Mouse (Mus musculus) Muller cell, postnatal 12 days (primary cell): ENCODE results near the gene Shc2.

Experiments
- DNase-seq: peaks from one replicate; pipeline ENCODE4 v3.0.0-alpha.2; 2015; ENCODE audit errors: inconsistent ontology term

The Shc2 gene

DNA sequence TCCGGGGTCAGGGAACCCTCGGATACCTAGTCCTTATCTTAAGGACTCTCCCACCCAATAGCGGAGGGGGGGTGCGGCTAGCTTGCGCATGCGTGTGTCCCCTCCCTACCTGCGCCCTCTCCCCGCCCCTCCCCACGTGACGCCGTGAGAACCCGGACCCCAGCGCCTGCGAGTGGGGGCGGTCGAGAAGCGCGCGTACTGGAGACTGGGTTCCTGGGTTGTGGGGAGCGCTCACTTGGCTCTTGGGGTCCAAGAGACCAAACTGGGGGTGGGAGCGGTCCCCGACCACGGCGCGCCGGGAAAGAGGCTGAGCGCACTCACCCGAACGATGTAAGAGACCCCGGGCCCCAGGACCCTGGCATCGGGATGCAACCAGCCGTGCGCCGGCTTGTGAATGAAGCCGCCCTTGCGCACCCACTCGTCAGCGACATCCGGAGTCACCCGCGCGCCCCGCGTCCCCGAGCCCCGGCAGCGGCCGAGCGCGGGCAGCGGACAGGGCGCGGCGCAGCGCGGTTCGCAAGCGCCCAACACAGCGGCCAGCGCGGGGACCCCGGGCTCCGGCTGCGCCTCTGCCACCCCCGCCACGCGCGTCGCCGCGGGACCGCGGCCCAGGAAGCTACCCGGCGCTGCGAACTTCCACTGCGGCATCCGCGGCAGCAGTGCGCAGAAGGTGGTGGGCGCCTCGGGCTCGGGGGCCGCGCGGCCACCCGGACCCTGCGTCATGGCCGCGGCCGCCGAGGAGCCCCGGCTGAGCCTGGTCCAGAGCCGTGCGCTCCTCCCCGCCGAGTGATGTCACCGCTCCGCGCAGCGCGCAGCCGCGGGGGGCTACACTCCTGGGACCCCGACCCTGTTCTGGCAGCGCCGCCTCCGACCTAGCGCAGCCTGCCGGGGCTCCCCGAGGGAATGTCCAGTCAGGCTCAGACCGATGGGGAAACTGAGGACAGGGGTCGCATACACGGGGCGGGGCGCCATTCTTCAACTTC is at the start of gene Shc2:
TSS of gene Shc2 (minus strand) at position 791 of the 983 bp plus-strand sequence.
- peak; percentile 49 for DNase-seq

DNA sequence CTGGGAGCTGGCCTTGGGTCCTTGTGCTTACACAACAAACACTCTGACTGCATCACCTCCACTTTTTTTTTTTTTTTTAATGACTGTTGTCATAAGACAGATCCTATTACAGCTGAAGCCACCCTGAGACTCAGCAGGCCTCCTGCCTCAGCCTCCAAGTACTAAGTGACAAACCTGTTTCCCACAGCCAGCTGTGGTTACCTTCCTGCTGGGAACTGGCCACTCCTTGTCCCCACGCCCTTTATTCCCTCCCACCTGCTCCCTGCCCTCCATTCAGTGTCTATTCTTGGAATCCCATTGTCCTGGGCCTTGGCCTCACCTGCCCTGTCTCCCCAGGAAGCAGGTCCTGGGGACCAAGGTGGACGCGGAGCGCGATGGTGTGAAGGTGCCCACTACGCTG is 49.8 kb upstream of the Shc2 start:
- DNase-seq: no peak

DNA sequence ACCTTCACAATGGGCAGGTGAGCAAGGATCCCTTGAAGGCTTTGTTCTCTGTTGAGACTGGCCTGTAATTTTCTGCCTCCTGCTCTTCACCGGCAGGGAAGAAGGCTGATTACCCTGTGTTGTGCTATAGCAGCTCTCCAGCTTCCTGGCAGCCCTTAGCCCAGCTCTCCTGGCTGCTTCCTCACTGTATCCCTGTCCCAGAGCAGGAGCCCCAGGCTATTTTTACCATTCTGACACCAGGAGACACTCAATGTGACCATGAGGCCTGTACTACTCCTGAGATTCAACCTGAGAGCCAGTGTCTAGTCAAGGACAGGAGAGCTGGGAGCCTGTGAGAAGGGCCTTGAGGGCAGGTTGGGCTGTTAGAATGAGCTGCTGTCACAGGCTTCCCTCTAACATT is 49.0 kb upstream of the Shc2 start:
- no peak for DNase-seq

DNA sequence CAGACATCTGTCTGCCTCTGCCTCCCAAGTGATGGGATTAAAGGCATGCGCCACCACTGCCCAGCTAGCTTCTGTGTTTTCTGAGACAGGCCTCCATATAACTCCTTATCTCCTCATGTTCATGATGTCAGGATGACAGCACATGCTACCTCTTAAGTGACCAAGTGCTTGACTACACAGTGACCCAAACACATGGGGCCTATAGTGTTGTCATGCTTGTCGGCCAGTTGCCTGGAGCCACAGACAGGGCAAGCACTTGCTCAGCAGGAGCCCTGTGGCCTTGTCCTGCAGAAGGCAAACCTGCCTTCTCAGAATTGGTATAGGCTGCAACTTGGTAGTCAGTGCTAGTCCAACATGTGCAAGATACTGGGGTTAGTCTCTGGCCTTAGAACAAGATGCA is 48.5 kb upstream of the Shc2 start:
- no peak for DNase-seq

DNA sequence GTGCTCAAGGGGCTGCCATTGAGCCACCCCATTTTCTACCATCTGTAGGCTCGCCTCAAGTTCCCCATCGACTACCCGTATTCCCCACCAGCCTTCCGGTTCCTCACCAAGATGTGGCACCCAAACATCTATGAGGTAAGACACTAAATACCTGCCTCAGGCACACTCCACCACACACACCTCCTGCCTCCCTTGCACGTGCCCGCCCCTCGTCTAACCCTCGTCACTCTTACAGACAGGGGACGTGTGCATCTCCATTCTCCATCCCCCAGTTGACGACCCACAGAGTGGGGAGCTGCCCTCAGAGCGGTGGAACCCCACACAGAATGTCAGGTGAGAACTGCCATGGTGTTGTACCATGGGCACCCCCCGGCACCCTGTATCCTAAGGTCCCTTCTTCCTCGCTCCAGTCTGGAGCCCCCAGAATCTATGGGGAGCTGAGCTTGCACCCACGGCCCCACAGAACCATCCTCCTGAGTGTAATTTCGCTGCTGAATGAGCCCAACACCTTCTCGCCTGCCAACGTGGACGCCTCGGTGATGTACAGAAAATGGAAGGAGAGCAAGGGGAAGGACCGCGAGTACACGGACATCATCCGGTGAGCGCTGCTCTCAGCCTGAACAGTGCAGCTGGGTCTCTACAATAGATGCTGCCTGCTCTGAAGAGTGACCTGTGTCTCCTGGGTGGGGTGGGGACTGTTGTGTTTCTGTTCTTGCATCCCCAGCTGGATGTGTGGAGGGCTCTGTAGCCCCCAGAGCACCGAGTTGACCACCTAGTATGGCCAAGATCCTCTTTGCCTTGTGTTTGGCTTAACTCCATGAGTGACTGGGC is 47.3 kb upstream of the Shc2 start:
- no peak for DNase-seq

DNA sequence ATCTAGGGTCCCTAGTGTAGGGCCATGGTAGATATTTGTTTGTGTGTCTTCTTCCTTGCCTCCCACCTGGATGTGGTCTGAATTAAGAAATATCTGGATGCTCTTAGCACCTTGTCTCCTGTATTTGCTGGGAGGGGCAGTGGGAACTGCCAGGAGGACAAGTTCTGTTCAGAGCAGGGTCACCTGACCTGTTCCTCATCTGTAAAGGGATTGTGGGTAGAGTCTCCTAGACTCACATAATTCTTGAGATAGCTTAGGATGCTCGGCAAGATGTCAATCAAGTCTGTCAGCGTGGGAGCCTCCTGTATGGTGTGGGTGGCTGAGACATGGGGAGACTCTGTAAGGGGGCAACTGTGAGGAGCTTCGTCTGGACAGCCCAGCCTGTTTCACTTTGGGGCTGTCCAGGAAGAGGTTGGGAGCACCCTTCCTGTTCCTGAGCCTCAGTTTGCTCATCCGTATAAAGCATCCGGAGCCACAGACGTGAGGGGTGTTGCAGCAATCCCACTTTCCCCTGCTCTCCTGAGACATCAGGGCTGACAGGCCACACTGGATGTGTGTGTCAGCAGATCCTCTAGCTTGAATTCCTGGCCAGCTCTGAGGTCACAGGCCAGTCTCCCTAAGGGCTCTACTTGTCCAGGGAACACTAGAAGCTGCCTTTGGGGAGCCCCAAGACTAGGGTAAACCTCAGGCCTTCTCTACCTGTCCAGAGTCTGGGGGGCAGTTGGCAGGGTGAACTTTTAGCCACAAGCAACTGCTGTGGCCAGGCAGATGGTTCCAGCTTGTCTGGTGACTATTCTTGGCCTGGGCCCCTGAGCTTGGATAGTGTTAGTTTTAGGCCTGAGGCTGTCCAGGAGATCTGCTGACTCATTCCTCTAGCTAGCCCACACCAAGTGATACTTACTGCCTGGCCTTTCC is 46.3 kb upstream of the Shc2 start:
- peak; percentile 54 for DNase-seq

DNA sequence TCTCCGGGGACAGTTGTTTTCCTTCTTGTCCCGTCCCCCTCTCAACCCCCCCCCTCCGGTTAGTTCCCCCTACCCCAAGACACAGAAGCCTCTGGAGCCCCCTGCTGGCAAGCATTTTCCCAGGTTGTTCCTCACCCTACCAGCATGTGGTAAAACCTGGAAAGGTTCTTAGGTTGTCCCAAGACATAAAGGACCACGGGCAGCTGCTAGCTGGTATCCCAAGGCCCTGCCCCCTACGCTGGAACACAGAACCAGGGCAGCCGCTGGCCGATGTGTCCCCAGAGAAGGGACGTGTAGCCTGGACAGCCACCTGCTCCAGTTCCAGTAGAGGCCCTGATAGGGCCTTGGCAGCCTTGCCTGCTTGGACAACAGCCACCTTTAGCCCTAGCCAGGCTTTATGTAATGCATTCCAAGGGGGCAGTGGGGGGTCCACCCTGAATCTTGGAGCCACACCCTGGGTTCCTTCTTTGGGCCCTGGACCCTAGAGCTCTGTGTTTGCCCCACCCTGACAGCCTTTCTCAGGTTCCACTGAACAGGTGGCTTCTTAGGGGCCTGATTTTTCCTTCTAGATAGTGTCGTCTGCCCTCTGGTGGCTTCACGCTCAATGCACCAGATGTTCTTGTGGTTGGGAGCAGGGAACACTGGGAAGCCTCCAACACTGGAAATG is 45.3 kb upstream of the Shc2 start:
- DNase-seq: peak; percentile 66

DNA sequence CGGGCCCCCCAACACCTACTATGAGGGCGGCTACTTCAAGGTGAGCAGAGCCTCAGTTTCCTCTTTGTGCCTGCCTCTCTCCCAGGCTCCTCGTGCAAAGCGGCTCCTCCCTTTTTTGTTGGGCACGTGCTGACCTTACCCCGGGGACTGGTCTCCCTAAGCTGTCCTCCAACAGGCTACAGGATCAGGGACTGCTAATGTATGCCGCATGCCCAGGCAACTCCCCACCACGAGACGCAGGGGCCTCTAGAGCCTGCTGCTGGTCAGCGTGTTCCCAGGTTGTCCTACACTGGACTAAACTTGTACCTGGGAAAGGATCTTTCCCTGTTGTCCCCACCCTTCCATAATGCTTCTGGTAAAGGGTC is 44.8 kb upstream of the Shc2 start:
- DNase-seq: peak; percentile 38

DNA sequence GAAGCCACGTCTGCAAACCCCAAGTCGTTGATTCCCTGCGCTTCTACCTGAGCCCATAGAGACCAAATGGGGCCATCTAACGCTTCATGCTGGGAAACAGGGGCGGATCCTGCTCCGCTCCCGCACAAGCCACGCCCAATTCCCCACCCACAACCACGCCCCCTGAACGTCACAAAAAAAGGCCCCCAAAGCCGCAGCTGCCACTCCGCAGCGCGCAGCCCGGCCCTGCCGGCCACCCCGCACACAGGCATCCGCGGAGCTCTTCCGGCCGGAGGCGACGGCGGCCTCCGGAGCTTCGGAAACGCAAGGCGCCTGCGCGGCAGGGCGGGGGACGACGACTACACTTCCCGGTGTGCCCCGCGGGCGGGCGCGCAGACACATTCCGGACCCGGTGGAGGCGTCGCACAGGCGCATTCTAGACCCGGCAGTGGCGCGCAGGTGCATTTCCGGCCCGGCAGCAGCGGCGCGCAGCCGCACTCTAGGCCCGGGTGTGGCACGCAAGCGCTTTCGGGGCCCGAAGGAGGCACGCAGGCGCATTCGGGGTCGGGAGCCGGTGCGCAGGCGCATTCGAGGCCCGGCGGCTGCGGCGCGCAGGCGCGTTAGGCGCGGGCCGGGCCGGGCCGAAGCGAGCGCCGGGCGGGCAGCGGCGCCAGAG is 44.0 kb upstream of the Shc2 start, which contains the start of gene Cdc34:
TSS of gene Cdc34 (plus strand) at position 605 of the 655 bp plus-strand sequence.
- DNase-seq: peak; percentile 100

DNA sequence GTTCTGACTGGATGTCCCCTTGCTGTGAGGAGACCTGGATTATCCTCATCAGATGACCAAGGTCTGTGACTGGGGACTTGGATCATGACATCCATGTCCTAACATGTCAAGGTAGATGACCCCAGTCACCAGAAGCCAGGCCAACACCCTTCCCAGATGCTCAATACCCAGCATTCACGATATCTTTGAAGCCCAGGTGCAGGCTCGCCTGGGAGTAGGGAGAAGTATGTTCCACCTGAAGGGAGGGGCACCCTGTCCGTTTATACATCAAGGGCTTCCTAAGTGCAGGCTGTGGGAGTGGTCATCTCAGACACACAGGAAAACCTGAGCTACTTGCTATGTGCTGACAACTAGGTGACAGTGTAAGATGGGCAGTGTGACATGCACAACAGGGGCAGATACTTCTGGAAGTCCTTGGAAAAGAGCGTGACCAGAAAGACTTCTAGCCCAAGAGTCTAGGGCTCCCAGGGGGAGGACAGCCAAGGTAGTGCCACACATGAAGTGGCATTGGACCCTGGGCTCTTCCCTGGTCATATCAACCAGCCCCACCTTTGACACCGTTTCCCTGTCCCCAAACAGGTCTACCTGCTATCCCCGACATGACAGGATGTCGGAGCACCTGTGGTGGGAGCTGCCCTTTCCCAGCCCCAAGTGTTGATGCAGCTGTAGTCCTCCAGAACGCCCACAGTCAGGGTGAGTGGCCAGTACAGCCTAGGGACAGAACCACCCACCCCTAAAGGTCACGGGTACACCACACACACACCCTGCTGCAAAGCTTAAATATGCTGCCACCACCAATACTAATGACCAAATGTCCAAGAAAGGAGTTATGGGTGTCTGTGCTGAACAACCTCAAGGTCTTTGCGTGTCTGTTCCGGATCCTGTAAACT is 43.1 kb upstream of the Shc2 start:
- DNase-seq: no peak

DNA sequence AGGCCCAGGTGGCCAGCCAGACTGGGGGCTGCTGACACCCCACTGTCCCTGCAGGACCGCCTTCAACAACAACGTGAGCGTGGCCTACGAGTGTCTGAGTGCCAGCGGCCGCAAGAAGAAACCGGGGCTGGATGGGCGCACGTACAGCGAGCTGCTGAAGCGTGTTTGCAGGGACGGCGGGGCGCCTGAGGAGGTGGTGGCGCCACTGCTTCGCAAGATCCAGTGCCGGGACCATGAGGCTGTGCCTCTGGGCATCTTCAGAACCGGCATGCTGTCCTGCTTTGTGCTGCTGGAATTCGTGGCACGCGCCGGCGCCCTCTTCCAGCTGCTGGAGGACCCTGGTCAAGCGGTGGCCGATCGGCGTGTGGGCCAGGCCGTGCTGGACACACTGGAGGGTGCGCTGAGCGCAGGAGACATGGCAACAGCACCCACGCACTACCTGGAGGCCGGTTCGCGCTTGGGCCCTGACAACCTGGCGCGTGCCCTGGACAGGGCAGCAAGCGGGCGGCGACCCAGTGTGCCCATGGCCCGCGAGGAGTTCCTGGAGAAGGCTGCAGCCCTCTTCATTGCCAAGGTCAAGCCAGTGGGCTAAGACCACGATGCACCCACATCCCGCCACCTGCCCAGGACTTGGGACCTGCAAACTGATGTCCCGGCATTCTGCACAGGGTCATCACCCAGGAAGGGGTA is 37.8 kb upstream of the Shc2 start:
- DNase-seq: no peak

DNA sequence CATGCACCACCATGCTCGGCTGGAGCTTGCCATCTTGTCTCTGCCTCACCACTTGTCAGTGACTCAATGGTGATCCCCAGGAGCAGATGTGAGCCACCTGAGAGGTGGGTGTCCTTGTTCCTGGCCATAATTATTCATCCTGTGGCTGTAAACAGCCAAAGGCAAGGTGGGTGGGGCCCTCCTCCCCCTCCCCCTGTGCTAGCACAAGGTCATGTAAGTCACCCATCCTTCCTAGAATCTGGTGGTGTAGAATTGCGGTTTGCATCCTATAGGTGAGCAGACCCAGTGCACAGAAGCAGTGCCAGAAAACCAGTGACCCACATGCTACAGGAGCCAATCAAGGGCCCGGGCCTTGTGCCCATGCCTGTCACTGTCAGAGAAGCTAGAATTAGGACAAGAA is 35.3 kb upstream of the Shc2 start:
- DNase-seq: no peak

DNA sequence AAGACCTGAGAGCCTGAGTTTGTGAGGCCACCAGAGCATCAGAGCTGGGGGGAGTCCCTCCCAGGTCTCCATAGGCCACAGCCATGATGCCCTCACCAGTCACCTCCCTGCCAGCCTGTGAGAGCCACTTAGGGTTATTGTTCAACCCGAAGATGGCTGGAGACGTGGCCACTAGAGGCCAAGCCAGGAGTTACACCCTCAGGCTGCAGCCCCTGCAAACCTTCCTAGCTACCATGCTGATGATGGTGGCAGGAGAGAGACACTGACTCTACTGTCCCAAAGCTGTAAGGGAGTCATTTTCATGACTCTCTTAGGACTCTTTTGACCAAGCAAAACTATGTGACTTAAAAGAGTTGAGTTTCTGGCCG is 34.4 kb upstream of the Shc2 start:
- DNase-seq: no peak

DNA sequence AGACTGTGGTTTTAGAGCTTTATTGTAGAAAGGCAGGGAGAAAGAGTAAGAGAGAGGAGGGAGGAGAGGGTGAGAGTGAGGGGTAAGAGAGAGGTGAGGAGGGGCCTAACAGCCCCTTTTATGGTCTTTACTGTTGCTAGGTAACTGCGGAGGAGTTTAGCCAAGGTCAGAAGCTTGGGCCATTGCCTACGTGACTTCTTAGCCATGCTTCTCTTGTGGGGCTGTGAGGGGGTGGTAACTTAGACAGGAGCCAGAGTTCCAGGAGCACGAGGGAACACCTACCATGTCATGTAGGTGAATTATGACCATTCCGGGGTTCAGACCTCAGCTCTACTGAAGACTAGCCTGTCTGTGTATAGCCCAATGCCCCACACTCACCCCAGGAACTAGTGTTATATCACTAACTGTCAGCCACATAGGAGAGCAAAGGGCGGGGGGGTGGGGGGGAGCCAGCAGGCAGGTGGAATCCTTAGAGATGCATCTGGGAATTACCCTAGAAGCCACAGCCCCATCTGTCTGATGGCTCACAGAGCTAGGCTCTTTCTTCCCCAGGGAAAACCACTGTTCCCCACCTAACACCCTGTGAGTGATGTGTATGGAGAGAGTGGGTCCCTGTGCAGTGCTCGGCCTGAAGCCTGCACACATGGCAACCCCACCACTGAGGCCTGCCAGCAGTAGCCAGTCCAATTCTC is 33.8 kb upstream of the Shc2 start:
- no peak for DNase-seq

DNA sequence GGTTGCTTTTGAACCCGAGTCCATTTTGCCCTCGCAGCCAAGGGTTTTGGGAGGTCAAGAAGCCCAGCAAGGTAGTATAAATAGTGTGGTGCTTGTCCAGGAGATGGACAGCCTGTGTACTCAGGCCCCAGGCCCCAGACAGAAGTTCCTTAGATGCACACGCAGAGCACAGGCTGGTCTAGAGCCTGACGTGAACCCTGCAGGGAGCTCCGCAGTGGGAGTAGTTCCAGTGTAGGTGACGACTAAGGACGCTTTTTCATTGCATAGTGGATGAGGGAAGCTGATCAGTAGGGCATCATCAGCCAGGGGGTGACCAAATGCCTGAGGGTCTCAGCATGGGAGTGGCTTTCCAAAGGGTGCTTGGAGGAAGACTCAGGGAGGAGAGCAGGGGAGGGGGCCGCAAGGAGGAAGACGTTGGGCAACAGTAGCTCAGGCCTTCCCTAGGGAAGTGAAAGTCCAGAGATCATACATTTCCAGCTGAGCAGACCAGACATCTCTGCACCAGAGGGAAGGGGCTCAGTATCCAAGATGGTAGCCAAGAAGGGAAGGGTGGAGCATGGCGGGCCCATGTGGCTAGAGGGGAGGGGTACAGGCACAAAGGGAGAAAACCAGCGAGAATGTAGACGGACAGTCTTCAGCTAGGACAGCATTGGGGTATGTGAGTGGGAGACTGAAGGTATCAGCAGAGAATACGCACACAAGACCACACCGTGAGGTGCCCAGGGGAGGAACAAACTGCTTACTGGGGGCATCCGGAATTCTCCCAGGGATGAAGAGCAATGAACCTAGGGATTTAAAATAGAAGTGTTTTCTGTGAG is 32.6 kb upstream of the Shc2 start:
- DNase-seq: no peak

DNA sequence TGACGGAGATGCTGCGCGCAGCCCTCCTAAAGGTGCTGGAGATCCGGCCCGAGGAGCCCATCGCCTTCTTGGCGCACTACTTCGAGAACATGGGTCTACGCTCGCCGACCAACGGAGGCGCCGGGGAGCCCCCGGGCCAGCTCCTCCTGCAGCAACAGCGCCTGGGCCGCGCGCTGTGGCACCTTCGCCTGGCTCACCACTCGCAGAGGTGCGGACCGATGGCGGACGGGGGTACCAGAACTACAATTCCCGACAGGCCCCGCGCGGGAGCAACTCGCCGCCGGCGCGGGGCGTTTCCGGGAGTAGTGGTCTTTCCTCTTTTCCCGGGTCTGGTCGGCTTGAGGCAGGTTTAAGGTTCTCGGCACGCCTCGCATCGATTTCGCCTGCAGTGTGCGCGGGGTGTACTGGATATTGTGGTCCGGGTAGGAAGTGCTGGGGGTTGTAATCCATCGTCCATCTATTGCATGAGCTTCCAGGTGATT is 31.9 kb upstream of the Shc2 start:
- peak; percentile 70 for DNase-seq
